Mouse (Mus musculus): ENCODE data around the gene St6galnac3. TPM values are rescaled to one million over a fixed set of nuclear protein-coding genes. Genes with fewer than 3 reads are reported as not detected.
A peak's percentile ranks its signal among the peaks of the same experiment; 100 is the strongest.

Gene St6galnac3
- total RNA-seq, 2 experiments from 2014 or later: 20.6 to 23.3 TPM

GRCm38 (mm10) chr3:153536260-153536659 lies 188.7 kb downstream of the St6galnac3 start:
- DNase-seq (ENCODE audit: low spot score in 2 of 2): peak in 1 of 2 experiments; percentile 60

DNA sequence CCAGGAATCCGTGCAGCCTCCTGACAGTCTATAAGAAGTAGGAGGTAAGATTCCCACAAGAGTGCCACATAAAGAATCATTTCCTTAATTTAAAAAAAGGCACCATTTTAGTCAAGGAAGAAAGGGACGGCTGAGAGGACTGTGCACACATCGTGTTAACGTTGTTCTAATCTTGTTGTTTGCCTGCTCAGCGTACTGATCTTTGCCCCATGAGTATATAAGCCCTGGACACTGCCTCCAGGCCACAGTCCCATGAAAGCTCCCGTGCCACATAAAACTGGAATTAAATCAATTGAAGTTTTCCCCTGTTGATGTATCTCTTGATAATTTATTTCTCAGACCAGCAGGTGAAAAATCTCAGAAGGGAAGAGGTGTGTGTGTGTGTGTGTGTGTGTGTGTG lies 195.8 kb downstream of the St6galnac3 start:
- DNase-seq (ENCODE audit: low spot score in 2 of 2): no peak

- DNase-seq (ENCODE audit: low spot score in 2 of 2): no peak
Observed at GRCm38 (mm10) chr3:153525151-153525768, 199.7 kb downstream of the St6galnac3 start.

GRCm38 (mm10) chr3:153516848-153517247 lies 208.1 kb downstream of the St6galnac3 start:
- no peak for DNase-seq (ENCODE audit: low spot score in 2 of 2)

DNA sequence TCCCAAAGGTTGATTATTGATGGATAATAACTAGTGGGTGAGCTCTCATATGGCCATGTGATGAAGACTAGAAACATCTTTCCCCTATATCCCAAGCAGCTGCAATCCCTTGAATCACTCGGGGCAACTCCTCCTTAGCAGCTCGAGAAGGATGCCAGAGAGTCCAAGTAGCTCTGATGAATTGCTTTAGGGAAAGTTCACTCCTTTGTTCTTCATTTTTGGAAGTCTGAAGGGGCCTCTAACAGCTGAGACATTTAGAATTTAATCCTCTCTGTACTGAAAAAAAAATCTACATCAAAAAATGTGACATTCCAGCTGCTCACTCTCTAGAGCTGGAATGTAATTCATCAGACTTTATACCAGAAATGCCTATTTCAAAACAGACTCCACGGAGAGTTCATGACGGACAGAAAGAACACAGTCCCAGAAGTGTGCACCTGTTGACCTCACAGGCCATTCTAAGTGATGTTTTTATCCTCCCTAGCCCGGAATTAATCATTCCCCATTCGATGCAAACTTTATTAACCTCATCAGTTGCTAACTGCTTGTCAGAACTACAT lies 211.4 kb downstream of the St6galnac3 start:
- DNase-seq (ENCODE audit: low spot score in 2 of 2): no peak

GRCm38 (mm10) chr3:153512545-153512944 lies 212.4 kb downstream of the St6galnac3 start:
- DNase-seq (ENCODE audit: low spot score in 2 of 2): no peak

DNA sequence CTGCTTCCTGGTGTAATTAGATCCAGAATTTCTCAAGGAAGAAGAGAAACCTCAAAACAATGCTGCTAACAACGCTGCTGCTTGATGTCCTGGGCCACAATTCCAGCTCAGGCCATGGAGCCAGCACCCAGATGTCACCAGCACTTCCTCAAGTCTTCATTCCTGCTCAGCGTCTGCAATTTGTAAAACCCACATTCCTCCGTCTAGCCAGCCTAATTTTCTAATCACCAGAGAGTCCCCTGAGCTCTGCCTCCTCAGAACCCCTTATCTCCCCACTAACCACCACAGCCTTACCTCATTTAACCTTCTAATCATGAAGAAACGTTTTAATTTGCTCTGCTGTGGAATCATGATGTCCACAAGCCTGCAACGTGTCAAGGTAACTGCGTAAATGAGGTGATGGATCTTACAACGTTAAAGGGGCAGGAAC lies 213.8 kb downstream of the St6galnac3 start:
- no peak for DNase-seq (ENCODE audit: low spot score in 2 of 2)

DNA sequence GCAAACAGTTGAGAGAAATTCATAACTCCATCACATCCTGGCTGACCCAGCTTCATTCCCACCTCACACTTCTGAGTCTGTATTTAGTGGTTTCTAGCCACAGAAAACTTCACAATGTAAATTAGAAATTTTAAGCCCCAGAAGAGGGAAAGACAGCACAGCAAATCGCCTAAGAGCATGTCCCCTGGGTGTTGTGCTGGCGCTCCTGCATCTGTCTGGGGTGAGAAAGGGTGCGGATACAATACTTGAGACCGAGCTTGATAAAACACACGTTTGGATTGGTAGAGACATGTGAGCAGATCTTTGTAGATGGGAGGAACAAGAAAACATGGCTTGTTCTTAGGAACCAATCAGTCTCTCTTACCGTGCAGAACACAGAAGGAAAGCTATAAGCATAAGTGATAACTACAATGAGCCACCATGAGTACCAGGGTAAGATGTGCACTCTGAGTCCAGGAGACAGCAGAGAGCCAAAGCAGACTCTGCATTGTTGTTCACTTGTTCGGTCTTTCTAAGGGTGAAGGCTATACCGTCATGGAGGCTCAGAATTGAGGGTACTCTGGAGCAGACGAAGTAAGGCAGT lies 214.8 kb downstream of the St6galnac3 start:
- no peak for DNase-seq (ENCODE audit: low spot score in 2 of 2)

DNA sequence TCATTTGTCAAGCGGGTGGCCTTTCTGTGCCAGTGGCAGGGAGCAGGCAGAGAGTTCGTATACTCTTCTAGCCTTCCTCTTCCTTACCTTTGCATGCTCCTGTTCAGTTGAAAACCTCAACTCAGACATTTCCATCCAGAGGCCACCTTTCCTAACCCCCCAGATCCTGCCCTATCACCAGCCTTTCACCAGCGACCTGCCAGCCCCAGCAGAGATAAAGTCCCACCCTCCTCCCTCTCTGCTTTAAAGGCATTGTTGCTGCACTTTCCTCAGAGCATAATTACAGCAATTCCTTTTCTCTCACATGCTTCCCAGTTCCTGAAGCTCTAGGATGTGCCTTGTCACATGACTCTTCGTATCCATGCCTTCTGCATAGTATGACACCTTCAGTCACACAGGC lies 215.3 kb downstream of the St6galnac3 start:
- DNase-seq (ENCODE audit: low spot score in 2 of 2): no peak

DNA sequence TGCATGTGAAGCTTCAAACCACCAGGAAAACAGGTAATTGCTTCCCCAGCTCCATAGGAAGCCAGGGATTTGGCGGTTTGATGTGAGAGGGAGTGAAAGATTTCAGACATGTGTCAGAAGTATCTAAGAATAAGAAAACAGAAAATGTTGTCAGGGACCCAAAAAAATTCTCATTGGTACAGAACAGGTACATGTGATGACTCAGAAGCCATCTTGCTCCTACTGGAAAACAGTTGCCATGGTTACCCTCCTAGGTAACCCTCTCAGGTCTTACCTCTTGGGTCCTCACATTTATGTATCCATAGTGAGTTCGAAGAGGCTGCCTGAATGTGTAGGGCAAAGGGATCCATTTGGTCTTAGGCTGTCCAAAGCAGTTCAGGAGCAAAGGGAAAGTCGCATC lies 215.9 kb downstream of the St6galnac3 start:
- DNase-seq (ENCODE audit: low spot score in 2 of 2): no peak

GRCm38 (mm10) chr3:153508592-153508991 lies 216.4 kb downstream of the St6galnac3 start:
- no peak for DNase-seq (ENCODE audit: low spot score in 2 of 2)

GRCm38 (mm10) chr3:153507599-153507998 lies 217.4 kb downstream of the St6galnac3 start:
- DNase-seq (ENCODE audit: low spot score in 2 of 2): no peak

- DNase-seq (ENCODE audit: low spot score in 2 of 2): no peak
Observed at GRCm38 (mm10) chr3:153502488-153502887, 222.5 kb downstream of the St6galnac3 start.

DNA sequence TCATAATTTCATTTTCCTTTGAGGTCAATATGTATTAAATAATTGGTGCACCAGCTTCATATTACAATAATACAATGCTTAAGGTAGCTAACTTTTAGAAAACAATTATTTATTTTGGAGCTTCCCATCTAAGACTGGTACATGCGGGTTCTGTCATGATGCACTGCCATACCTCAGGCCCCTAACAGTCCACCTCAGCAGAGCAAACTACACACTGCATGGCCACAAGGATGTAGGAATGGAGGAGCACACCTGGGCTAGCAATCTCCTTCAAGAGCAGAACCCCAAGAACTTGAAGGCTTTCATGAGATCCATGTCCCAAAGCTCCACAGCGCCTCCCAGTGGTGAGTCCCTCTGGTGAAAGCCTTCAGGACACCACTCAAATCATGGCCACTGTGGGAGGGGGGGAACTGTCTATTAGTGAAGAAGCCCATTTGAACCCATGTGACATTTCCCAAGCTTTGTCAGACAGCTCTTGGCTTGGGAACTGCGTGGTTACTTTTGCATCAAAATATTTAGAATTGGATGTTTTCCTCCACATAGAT lies 223.6 kb downstream of the St6galnac3 start:
- peak; percentile 61 to 80 for DNase-seq (ENCODE audit: low spot score in 2 of 2)

DNA sequence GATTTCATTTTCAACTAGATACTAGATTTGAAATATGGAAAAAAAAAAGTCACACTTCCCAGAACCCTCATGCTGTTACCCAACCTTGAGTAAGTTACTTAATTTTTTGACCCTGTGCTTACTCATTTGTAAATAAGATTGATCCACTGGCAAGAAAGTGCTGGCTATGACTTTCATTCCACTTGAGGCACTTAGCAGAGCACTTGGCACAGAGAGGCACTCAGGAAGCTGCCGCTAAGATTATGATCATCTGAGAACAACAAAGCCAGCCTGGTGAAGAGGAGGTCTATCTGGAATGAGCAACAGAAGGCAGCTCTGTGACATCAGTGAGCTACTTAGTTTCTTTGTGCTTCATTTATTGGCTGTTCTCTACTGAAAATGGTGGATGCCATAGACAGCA lies 232.0 kb downstream of the St6galnac3 start:
- DNase-seq (ENCODE audit: low spot score in 2 of 2): peak in 1 of 2 experiments; percentile 58

DNA sequence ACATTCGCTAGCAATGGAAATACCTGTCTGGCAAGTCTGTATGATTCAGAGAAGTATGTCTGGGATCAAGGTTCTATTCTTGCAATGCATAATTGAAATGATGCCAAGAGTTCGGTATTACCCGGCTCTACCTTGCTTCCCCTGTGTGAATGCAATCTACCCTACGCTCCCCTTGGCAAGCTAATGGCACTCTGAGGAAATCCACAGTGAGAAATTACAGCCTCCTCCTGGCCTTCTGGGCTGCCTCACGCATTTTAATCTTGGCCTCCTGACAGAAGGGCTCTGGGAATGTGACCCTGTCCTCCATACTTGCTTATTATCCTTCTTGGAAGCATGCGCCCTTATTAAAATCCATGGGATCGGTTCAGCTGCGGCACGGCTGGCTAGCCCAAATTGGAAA lies 235.3 kb downstream of the St6galnac3 start:
- DNase-seq (ENCODE audit: low spot score in 2 of 2): no peak

- DNase-seq (ENCODE audit: low spot score in 2 of 2): no peak
Observed at GRCm38 (mm10) chr3:153488931-153489330, 236.0 kb downstream of the St6galnac3 start.

GRCm38 (mm10) chr3:153485176-153485575 lies 239.8 kb downstream of the St6galnac3 start:
- DNase-seq (ENCODE audit: low spot score in 2 of 2): no peak

- peak; percentile 57 to 78 for DNase-seq (ENCODE audit: low spot score in 2 of 2)
Observed at GRCm38 (mm10) chr3:153484701-153485100, 240.3 kb downstream of the St6galnac3 start.

DNA sequence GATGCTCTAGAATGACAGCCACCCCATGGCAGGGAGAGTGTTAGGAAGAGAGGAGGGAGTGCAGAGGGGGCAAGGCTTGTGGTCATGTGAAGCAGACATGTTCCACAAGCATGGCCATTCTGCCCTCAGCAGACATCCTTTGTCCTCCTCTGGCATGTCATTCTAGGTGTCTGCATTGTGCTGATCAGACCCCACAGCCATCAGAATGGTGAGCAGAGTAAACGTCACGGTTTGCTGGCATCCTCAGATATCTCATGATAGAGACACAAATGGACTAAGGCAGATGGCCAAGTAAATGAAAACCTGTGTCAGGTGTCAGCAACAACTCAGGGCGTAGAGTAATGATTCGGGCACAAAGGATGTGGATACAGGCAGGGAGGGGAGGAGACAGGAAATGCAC lies 241.3 kb downstream of the St6galnac3 start:
- DNase-seq (ENCODE audit: low spot score in 2 of 2): no peak

DNA sequence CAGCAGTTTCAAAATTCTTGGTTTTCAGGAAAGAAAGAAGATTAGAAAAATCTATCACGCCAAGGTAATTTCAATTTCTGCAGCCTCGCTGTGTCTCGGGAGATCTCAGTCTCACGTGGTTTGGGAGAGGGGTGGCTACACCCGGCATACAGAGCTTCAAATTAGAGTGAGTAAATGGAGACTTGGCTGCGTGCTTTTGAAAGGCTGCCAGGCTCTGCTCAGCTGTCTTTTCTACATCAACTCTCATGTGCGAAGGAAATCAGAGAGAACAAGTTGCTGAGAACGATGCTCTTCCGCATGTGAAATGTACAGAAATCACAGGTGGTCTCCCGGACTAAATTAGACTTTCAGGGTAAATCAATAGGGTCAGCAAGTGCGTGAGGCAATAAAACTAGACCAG lies 242.9 kb downstream of the St6galnac3 start:
- peak; percentile 61 to 78 for DNase-seq (ENCODE audit: low spot score in 2 of 2)

GRCm38 (mm10) chr3:153481012-153481411 lies 244.0 kb downstream of the St6galnac3 start:
- DNase-seq (ENCODE audit: low spot score in 2 of 2): no peak

DNA sequence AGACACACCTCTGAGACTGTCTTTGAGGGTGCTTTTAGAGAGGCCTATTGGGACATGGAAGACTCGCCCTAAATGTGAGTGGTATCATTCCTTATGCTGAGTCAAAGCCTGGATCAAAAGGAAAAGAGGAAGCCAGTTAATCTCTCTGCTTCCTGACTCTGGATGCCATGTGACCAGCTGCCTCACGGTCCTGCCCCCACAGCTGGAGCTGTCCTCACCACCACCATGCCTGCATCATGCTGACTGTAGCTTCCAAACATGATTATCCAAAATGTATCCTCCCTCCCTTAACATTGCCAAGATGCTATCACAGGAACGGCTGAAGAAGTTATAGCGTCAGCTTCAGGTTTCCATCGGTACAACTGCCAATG lies 244.4 kb downstream of the St6galnac3 start:
- DNase-seq (ENCODE audit: low spot score in 2 of 2): no peak

Measured in layer of hippocampus, postnatal 14 days (tissue).